ENCODE assay signal across 28 mouse cellular contexts in the genomic region with DNA sequence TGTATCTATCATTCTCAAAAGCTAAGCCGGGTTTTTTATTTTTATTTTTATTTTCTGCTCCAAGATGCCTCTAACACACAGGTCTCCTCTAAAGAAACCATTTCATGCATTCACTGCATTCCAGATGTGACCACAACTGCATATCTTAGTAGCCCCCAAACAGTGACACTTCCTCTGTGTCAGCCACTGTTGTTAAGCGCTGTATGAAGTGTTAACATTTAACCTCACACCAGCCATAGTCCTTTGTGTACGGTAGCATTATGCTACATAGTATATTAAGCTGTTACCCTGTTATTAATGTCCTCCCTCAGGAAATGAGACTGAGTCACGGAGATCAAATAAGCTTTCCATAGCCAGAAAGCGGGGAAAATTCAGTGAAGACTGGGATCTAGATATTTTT.
DNase-seq lines count a peak whose midpoint lies in the region; ATAC-seq and TF ChIP-seq lines count a peak whose summit lies in the region.
"Had no signal": no experiment of that assay in that cellular context is flagged by ENCODE, and none has a peak within 500 bp of the region (broad histone marks: within the 10 kb centered on the region; RNA-seq: fewer than 3 reads in every experiment).

No protein-coding gene starts in this region.

- no peak for ATAC-seq in kidney, postnatal 0 days (replicated peaks; ENCODE audit: low FRiP score, low read depth)
- ATAC-seq in kidney, embryonic 14.5 days (ENCODE audit: low FRiP score, low TSS enrichment): no peak
- ATAC-seq in Patski: peak; percentile 38
- ATAC-seq: CD4-positive, CD25-positive, alpha-beta regulatory T cell, adult 4 months; forebrain, embryonic 14.5 days; forebrain, embryonic 16.5 days had no signal

- H3K4me2 ChIP-seq in kidney, postnatal 0 days (ENCODE audit: low read length): no peak overlapping the region
- no peak overlapping the region for H3K4me2 ChIP-seq in kidney, embryonic 14.5 days (replicated peaks; ENCODE audit: low read depth, low read length)
- H3K4me2 ChIP-seq: embryonic facial prominence, embryonic 13.5 days; embryonic facial prominence, embryonic 15.5 days; forebrain, embryonic 12.5 days had no signal

- TF ChIP-seq CTCF in kidney, postnatal 0 days (IDR thresholded peaks at IDR 0.05; ENCODE audit: low read depth): no peak
- TF ChIP-seq CTCF in Patski (IDR thresholded peaks at IDR 0.05): no peak

- H3K9ac ChIP-seq in kidney, postnatal 0 days (ENCODE audit: low read depth, low read length): no peak overlapping the region
- no peak overlapping the region for H3K9ac ChIP-seq in kidney, embryonic 14.5 days (ENCODE audit: low read depth, low read length)
- H3K9ac ChIP-seq: embryonic facial prominence, embryonic 13.5 days; embryonic facial prominence, embryonic 15.5 days; forebrain, embryonic 12.5 days had no signal

- H3K27ac ChIP-seq in kidney, postnatal 0 days: no peak overlapping the region
- H3K27ac ChIP-seq in kidney, embryonic 14.5 days (ENCODE audit: low read depth, low read length): no peak overlapping the region
- H3K27ac ChIP-seq: embryonic facial prominence, embryonic 13.5 days; embryonic facial prominence, embryonic 15.5 days; forebrain, embryonic 10.5 days; forebrain, embryonic 12.5 days had no signal

- CTCF ChIA-PET in Patski (lab: Charles Lee): no interaction called here

- no peaks in the 10 kb centered on the region for H3K4me1 ChIP-seq in kidney, postnatal 0 days (replicated peaks; ENCODE audit: insufficient read depth, low read length)
- H3K4me1 ChIP-seq in kidney, embryonic 14.5 days (ENCODE audit: control insufficient read depth, insufficient read depth, low read length): no peaks in the 10 kb centered on the region
- H3K4me1 ChIP-seq: forebrain, embryonic 10.5 days; forebrain, embryonic 12.5 days had no signal

- POLR2A ChIA-PET in Patski (lab: Charles Lee): no interaction called here

- no peaks in the 10 kb centered on the region for H3K27me3 ChIP-seq in kidney, postnatal 0 days (ENCODE audit: insufficient read depth, low read length)
- H3K27me3 ChIP-seq in kidney, embryonic 14.5 days (ENCODE audit: control insufficient read depth, insufficient read depth, low read length): no peaks in the 10 kb centered on the region
- H3K27me3 ChIP-seq in Patski: no peaks in the 10 kb centered on the region
- H3K27me3 ChIP-seq: CH12.LX; embryonic facial prominence, embryonic 13.5 days; embryonic facial prominence, embryonic 15.5 days; forebrain, embryonic 12.5 days had no signal

- no peak overlapping the region for H3K4me3 ChIP-seq in kidney, postnatal 0 days (replicated peaks; ENCODE audit: low read depth, low read length)
- H3K4me3 ChIP-seq in kidney, embryonic 14.5 days (ENCODE audit: low read length): no peak overlapping the region
- H3K4me3 ChIP-seq: embryonic facial prominence, embryonic 13.5 days; embryonic facial prominence, embryonic 15.5 days; erythroblast, embryonic 14.5 days; forebrain, embryonic 10.5 days; forebrain, embryonic 12.5 days had no signal

- H3K36me3 ChIP-seq in kidney, postnatal 0 days (ENCODE audit: insufficient read depth, low read length): no peaks in the 10 kb centered on the region
- H3K36me3 ChIP-seq in kidney, embryonic 14.5 days (ENCODE audit: control insufficient read depth, insufficient read depth, low read length): no peaks in the 10 kb centered on the region
- H3K36me3 ChIP-seq: embryonic facial prominence, embryonic 13.5 days; embryonic facial prominence, embryonic 15.5 days; forebrain, embryonic 10.5 days; forebrain, embryonic 12.5 days; G1E had no signal

- WGBS in kidney, postnatal 0 days: 52% methylated on average over 5 of the region's 5 CpGs
- WGBS in kidney, embryonic 14.5 days: 58% methylated on average over 5 of the region's 5 CpGs

- no peaks in the 10 kb centered on the region for H3K9me3 ChIP-seq in kidney, postnatal 0 days (replicated peaks; ENCODE audit: low read length)
- no peaks in the 10 kb centered on the region for H3K9me3 ChIP-seq in kidney, embryonic 14.5 days (ENCODE audit: control insufficient read depth, low read length)
- H3K9me3 ChIP-seq: embryonic facial prominence, embryonic 13.5 days; embryonic facial prominence, embryonic 15.5 days; forebrain, embryonic 10.5 days; forebrain, embryonic 12.5 days had no signal

- in situ Hi-C loops in Patski (cut with MboI; ENCODE audit: low pct_unique_long_range_greater_than_20kb): no loop called here

- peak; percentile 16 for DNase-seq in heart, adult 11 months
- no peak for DNase-seq in heart, postnatal 4 days
- DNase-seq in kidney, postnatal 0 days (ENCODE audit: low spot score): peak; percentile 65
- peak; percentile 73 for DNase-seq in 3T3-L1 (ENCODE audit: low read depth, low spot score)
- DNase-seq in Patski (ENCODE audit: low read depth, low spot score): no peak
- no peak for DNase-seq in thymus, postnatal 25 days
- DNase-seq in layer of hippocampus, postnatal 14 days (ENCODE audit: low spot score in 2 of 2): no peak
- DNase-seq: adrenal gland, adult 2 months; adrenal gland, postnatal 10 days; adrenal gland, postnatal 25 days; cerebellum, adult 11 months; cerebellum, adult 18-20 months; cerebellum, adult 8-10 months; cerebellum, adult 9-11 months; cerebellum, postnatal 14 days; cerebellum, postnatal 36 days; embryo, embryonic 11 days had no signal

Comparison
In these comparisons a context has a peak if more than half of its experiments do, and no peak if none do; other contexts are left out.
1. DNase-seq: peak in heart, adult 11 months (single experiment), kidney, postnatal 0 days (single experiment) and 3T3-L1 (single experiment); none in heart, postnatal 4 days (single experiment), Patski (single experiment), thymus, postnatal 25 days (single experiment) and layer of hippocampus, postnatal 14 days (0 of 2).